Mouse (Mus musculus) limb, embryonic 14.5 days (tissue): Measurements from ENCODE around the gene Tnfrsf9. TPM values are rescaled to one million over a fixed set of nuclear protein-coding genes. Genes with fewer than 3 reads are reported as not detected.

Experiments used
- ATAC-seq: fragments of 200-750 bp; cut with Nextera tagmentation; 2 replicates; pipeline ENCODE4 v1.8.0; 2017; ENCODE audit warnings: low read depth, moderate number of reproducible peaks, moderate TSS enrichment; ENCODE audit not compliant: low FRiP score
- DNase-seq: peaks from one replicate; pipeline ENCODE4 v3.0.0-alpha.2; 2015; ENCODE audit warnings: low spot score
- H3K27ac ChIP-seq: fragments of 300-500 bp; sonication (generic); replicated peaks from 2 replicates; pipeline ENCODE4 v1.5.1; 2014; ENCODE audit warnings: low read depth, mild to moderate bottlenecking, low read length, moderate library complexity, mixed read lengths
- H3K27me3 ChIP-seq: fragments of 300-500 bp; sonication (generic); 2 replicates; pipeline ENCODE4 v1.6.1; 2014; ENCODE audit warnings: low read length, mixed read lengths; ENCODE audit not compliant: control insufficient read depth, insufficient read depth
- H3K36me3 ChIP-seq: fragments of 300-500 bp; sonication (generic); 2 replicates; pipeline ENCODE4 v1.6.1; 2014; ENCODE audit warnings: mild to moderate bottlenecking, low read length, moderate library complexity, mixed read lengths; ENCODE audit not compliant: control insufficient read depth, insufficient read depth
- H3K4me1 ChIP-seq: fragments of 300-500 bp; sonication (generic); 2 replicates; pipeline ENCODE4 v1.6.1; 2014; ENCODE audit warnings: antibody characterized with exemption, low read length, mixed read lengths; ENCODE audit not compliant: control insufficient read depth, insufficient read depth
- H3K4me2 ChIP-seq: fragments of 300-500 bp; sonication (generic); replicated peaks from 2 replicates; pipeline ENCODE4 v1.6.1; 2014; ENCODE audit warnings: low read depth, mild to moderate bottlenecking, low read length, moderate library complexity; ENCODE audit not compliant: severe bottlenecking
- H3K4me3 ChIP-seq: fragments of 300-500 bp; sonication (generic); replicated peaks from 2 replicates; pipeline ENCODE4 v1.5.1; 2014; ENCODE audit warnings: low read length
- H3K9ac ChIP-seq: fragments of 300-500 bp; sonication (generic); 2 replicates; pipeline ENCODE4 v1.6.1; 2014; ENCODE audit warnings: mild to moderate bottlenecking, low read depth, low read length, moderate library complexity; ENCODE audit not compliant: severe bottlenecking
- H3K9me3 ChIP-seq: fragments of 300-500 bp; sonication (generic); 2 replicates; pipeline ENCODE4 v1.6.1; 2016; ENCODE audit warnings: low read length; ENCODE audit not compliant: control insufficient read depth
- POLR2A ChIP-seq: fragments of 200-500 bp; IDR thresholded peaks from 2 replicates; pipeline ENCODE4 v1.8.0; 2012; ENCODE audit warnings: inconsistent platforms, mild to moderate bottlenecking, moderate library complexity, borderline replicate concordance; ENCODE audit not compliant: insufficient read depth, insufficient read length; ENCODE audit errors: extremely low read depth
- WGBS: fragments of 180-500 bp; shearing (Covaris S2); extraction: QIAGEN DNeasy Blood & Tissue Kit; methylation state at CpG from one replicate; pipeline ENCODE4 v1.1.7; 2014; 5-methylcytosine and 5-hydroxymethylcytosine counted together
- polyA plus RNA-seq, 2 experiments: library from polyadenylated mRNA; depleted of rRNA in 1 of 2; stranded (reverse) in 1 of 2; unstranded in 1 of 2; fragments of >200 nt; fragmentation: Nextera tagmentation in 1 of 2; extraction: Ambion mirVana in 1 of 2; gene quantifications; 2 replicates each; pipeline versions ENCODE4 v1.2.1 to v1.2.3; 2012 to 2014

Tnfrsf9 gene
- polyA plus RNA-seq, 2 experiments = 0.08 to 0.80 TPM

- ATAC-seq (0 out of 2 replicates have a peak, but pooled peaks have one; percentile 2), DNase-seq (no peak)
- H3K9me3 ChIP-seq = no peaks in the 10 kb centered on the region
- peak overlapping the region; percentile 70 for H3K27ac ChIP-seq
- TF ChIP-seq POLR2A = no peak
- H3K4me1 ChIP-seq = peaks cover 17% of the 10 kb centered on the region
- H3K36me3 ChIP-seq = peaks cover 20% of the 10 kb centered on the region
- peak overlapping the region; percentile 95 for H3K4me3 ChIP-seq
- no peak overlapping the region for H3K9ac ChIP-seq
- peak overlapping the region; percentile 72 for H3K4me2 ChIP-seq
- WGBS = 87% methylated on average over 19 of the region's 19 CpGs
- no peaks in the 10 kb centered on the region for H3K27me3 ChIP-seq
These were observed 4.0 kb upstream of the Tnfrsf9 start for GRCm38 (mm10) chr4:150910164-150910951.

GRCm38 (mm10) chr4:150913743-150914142, 619 bp upstream of the Tnfrsf9 start:
- TF ChIP-seq POLR2A = no peak
- peaks cover 17% of the 10 kb centered on the region for H3K4me1 ChIP-seq
- DNase-seq = no peak

GRCm38 (mm10) chr4:150915181-150915906, 982 bp downstream of the Tnfrsf9 start:
- no peaks in the 10 kb centered on the region for H3K27me3 ChIP-seq
- ATAC-seq (no peak), DNase-seq (no peak)
- H3K4me2 ChIP-seq = peak overlapping the region; percentile 85
- H3K9me3 ChIP-seq = no peaks in the 10 kb centered on the region
- no peak overlapping the region for H3K27ac ChIP-seq
- H3K36me3 ChIP-seq = no peaks in the 10 kb centered on the region
- 52% methylated on average over 10 of the region's 10 CpGs for WGBS
- TF ChIP-seq POLR2A = no peak
- peak overlapping the region; percentile 73 for H3K4me3 ChIP-seq
- peaks cover 9% of the 10 kb centered on the region for H3K4me1 ChIP-seq
- H3K9ac ChIP-seq = peak overlapping the region; percentile 89

More at GRCm38 (mm10) chr4:150913743-150914142, 619 bp upstream of the Tnfrsf9 start:
- Histone ChIP-seq H3K36me3 (no peaks in the 10 kb centered on the region), H3K27me3 (no peaks in the 10 kb centered on the region), H3K27ac (peak overlapping the region; percentile 75), H3K4me2 (peak overlapping the region; percentile 85), H3K9ac (peak overlapping the region; percentile 89), H3K9me3 (no peaks in the 10 kb centered on the region), H3K4me3 (peak overlapping the region; percentile 73)
- ATAC-seq = no peak
- 19% methylated on average over 12 of the region's 12 CpGs for WGBS

- 66% methylated on average over 8 of the region's 8 CpGs for WGBS
- Histone ChIP-seq H3K36me3 (no peaks in the 10 kb centered on the region), H3K4me2 (no peak overlapping the region), H3K4me1 (peaks cover 9% of the 10 kb centered on the region), H3K27me3 (no peaks in the 10 kb centered on the region), H3K4me3 (no peak overlapping the region), H3K9ac (no peak overlapping the region), H3K27ac (no peak overlapping the region), H3K9me3 (no peaks in the 10 kb centered on the region)
- no peak for DNase-seq
- TF ChIP-seq POLR2A = no peak
- ATAC-seq = no peak
These were observed 3.1 kb downstream of the Tnfrsf9 start for GRCm38 (mm10) chr4:150917336-150918027.

- no peaks in the 10 kb centered on the region for H3K27me3 ChIP-seq
- H3K9me3 ChIP-seq = no peaks in the 10 kb centered on the region
- no peak for TF ChIP-seq POLR2A
- ATAC-seq (no peak), DNase-seq (no peak)
- no peak overlapping the region for H3K27ac ChIP-seq
- H3K36me3 ChIP-seq = no peaks in the 10 kb centered on the region
- no peak overlapping the region for H3K4me3 ChIP-seq
- no peak overlapping the region for H3K4me2 ChIP-seq
- H3K4me1 ChIP-seq = no peaks in the 10 kb centered on the region
- whole genome bisulfite sequencing = 78% methylated on average over 8 of the region's 8 CpGs
- H3K9ac ChIP-seq = no peak overlapping the region
These were observed 6.8 kb downstream of the Tnfrsf9 start for GRCm38 (mm10) chr4:150921206-150921605.
